Mouse (Mus musculus) kidney, postnatal 4 days (tissue): ENCODE results near the gene Thrap3.
"Not testable (repeated sequence)": the region's sequence is repeated elsewhere in the genome, so short reads cannot be mapped to it uniquely, and the experiment has no call there.

Experiments
- DNase-seq, 2 experiments: peaks; one replicate each; pipeline ENCODE4 v3.0.0; 2021; ENCODE audit warnings: mixed read lengths in 2 of 2

Gene Thrap3

DNA sequence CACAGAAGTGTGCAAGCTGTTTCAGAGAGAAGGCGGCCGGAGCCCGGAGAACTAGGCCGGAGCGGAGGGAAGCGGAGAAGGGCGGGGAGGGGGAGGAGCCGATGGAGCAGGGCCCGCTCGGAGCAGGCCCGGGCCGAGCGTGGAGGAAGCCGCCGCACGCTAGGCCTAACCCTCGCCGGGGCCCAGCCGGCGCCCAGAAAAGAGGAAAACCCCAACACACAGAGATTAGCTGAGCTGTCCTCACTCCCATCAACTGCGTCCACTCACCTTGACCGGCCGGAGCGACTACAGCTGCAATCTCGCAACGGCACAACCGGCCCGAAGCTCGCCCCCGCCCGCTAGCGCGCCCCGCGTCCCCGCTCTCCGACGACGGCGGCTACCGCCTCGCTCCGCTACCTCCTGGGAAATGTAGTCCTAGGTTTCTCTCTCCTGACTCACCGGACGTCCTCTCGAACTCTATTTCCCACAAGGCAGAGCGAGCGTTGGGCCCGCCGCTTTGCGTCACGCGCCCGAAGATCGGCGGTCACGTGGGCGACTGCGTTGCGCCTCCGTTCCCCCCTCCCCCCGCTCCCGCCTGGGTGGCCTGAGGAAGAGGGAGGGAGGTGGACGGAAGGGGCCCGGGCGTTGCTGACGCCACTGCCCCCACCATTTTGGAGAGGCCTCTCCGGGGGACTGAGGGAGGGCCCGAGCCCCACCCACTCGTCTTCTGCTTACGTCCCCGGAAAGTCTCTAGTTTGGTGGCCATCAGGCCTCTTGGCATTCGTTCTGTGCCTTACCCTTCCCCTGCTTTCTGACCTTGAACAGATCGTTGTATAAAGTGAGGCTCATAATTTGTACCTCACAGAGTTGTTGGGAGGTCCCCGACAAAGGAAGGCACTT, at the start of gene Thrap3:
Thrap3 (minus strand) TSS at position 458 of the 879 bp plus-strand sequence.
- peak; percentile 99 to 100 for DNase-seq

DNA sequence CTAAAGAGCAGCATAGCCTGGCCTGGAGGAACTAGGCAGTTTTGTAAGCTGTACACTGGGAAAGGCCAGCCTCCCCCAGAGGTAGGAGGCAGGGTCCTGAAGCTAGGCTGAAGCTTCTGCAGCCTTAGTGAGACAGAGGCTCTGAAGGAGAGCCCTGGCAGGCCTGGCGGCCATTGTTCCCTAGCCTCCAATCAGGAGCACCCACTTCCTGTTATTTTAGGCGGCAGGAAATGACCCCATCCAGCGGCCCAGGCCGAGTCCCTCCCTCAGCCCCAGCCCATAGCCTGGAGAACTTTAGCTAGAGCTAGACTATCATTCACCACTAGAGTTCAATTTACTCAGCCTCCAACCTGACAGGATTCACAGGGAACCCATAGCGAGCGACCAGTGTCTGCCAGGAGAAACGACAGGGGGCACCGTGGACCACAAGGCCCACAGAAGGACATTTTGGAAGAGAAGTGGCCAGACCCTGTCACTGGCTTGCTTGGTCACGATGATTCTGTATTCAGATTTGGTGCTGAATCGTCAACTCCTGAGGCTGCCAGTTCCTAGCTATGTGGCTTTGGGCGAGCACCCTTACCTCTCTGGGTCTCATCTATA, 49.2 kb upstream of the Thrap3 start:
- peak; percentile 52 to 73 for DNase-seq

DNA sequence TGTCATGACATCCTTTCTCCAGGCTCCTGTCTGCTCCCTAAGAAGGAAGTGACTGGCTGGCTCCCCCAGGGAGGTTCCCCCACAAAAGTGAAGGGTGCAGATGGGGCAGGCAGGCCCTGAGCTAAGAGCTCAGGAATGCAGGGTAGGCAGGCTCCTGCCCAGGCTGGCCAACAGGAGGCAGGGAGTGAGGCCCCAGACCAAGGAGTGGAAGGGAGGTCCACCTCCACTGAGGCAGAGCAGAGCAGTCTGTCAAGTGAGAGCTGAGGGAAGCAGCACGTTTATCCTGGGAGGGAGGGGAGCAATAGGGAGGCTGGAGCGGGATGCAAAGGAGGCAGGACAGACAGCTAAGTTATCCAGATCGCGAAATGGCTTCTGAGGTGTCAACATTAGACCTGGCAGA, 48.1 kb upstream of the Thrap3 start:
- no peak for DNase-seq

DNA sequence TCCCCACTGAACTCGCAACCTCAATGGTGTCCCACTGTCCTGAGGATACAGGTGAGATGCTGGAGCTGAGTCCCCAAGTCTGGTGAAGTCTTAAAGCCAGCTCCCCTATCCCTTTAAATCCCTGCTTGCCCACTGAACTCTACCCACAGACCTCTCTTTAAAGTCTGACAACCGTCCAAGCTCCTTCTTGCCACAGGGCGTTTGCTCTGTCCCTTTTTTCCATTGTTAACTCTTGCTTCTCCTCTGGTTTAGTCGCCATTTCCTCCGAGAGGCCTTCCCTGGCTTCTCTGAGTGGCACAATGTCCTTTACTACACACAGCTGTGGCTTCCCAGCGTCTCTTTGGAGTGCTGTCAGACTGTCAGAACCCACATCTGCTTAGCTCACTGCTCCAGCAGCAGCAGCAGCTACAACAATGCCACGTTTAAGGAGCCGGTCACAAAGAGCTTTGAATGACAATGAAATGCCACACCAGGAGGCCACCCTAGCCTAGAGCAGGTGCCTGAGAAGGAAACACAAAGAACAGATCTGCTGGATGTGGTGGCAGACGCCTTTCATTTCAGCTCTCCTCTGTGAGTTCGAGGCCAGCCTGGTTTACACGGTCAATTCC, 45.8 kb upstream of the Thrap3 start:
- DNase-seq, result no peak

DNA sequence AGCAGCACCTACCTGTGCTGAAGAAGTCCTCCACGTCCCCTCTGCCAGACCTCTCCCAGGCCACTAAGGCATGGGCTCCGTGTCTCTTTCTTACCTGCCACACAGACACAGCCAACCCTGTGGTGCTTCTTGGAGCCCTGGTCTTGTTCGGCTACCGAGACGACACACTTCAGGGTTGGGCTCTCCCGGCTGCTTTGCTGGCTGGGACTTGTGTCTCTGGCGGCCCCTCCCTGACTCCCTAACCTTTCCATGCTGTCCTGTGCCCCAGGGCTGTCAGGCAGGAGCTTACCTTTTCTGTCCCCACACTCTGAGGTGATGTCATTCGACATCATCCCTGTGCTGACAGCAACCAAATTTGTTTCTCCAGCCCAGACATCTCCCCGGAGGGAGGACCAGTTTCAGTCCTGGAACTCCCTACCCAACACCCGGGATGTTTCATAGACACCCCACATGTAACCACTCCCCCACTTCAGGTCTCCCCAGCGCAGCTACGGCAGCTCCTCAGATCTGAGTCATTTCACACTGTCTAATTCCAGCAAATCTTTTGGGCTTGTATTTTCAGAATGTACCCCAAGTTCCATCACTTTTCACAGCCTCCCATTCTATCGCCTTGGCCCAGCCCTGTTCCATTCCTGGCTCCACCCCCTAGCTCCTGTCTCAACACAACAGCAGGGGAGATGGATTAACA, 43.8 kb upstream of the Thrap3 start:
- no peak for DNase-seq

DNA sequence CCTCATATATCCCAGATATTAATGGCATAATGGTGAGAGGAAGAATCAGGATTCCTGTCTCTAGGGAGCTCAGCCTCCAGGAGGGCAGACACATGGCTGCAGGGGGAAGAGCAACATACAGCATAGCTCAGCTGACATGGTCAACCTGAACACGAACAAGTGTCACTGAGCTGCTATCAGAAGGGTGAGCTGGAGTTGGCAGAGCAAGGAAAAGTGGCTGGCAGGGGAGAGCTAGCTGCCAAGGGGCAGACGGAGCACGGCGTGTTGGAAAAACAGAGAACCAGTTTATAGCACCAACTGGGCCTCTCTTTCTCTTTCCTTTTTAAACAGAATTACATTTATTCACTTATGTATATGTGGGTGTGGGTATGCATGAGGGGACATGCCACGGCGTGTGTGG, 40.0 kb upstream of the Thrap3 start:
- DNase-seq, result no peak

DNA sequence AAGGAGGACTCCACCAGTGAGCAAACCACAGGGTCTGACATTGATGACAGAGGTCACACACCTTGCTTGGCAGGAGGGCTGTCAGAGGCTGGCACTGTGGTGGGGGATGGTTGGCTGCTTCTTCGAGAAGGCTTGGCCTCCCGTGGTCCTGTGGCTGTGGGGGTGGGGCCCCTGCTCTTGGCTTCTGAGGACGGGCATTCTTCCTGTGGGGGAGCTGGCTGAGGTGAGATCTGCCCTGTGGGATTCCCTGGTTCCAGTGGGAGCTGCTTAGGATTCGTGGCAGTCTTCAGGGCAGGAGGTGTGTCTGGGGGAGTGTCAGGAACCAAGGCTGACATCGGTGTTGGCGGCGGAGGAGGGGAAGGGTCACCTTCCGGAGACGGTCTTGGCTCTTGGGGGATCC, 39.4 kb upstream of the Thrap3 start:
- DNase-seq, result peak; percentile 45 to 59

DNA sequence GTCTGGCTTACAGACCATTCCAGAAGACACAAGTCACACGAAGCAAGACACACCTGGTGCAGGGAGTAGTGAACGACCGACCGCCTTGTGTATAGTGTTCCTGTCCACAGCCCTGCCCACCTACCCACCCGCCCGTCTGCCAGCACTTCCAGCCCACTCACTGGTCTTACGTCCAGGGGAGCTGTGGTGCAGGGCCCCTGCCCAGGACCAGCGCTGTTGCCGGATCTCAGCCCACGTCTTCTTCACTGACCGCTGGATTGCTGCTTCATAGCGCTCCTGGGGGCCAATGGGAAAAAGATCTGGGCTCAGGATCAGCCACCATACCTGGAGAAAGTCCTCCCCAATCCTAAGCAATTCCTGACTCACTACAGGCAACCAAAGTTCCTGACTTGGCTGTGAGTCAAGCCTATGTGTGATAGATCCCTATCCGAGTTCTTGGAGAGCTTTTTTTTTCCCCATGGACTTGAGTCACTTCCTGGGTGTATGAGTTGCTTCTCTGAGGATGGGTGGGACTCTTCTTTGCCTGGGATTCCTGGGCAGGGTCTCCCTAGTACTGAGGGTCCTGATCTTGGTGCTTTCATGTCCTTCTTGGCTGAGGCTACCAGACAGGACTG, 37.4 kb upstream of the Thrap3 start:
- no peak for DNase-seq

DNA sequence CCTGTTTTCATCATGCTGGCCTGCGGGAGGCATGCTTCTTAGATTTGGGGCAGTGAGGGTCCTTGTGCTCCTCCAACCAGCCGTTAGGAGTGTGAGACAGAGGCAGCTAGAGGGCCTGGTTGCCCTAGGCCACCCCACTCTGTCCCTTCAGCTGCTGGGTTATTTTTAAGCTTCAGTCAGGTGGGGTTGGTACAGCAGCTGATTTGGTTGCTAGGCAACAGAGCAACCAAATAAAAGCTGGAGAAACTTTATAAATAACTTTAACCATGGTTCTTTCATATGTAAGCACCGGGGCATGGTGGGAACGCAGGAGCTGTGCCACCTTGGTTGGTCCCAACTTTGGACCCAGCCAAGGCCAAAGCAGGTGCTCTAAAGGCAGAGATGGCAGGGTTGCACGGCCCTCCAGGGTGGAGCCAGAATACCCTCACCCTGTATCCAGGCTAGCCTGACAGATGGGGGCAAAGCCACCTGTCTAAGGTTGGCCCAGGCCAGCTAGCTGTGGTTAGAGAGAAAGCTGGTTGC, 35.2 kb upstream of the Thrap3 start:
- DNase-seq, result no peak

DNA sequence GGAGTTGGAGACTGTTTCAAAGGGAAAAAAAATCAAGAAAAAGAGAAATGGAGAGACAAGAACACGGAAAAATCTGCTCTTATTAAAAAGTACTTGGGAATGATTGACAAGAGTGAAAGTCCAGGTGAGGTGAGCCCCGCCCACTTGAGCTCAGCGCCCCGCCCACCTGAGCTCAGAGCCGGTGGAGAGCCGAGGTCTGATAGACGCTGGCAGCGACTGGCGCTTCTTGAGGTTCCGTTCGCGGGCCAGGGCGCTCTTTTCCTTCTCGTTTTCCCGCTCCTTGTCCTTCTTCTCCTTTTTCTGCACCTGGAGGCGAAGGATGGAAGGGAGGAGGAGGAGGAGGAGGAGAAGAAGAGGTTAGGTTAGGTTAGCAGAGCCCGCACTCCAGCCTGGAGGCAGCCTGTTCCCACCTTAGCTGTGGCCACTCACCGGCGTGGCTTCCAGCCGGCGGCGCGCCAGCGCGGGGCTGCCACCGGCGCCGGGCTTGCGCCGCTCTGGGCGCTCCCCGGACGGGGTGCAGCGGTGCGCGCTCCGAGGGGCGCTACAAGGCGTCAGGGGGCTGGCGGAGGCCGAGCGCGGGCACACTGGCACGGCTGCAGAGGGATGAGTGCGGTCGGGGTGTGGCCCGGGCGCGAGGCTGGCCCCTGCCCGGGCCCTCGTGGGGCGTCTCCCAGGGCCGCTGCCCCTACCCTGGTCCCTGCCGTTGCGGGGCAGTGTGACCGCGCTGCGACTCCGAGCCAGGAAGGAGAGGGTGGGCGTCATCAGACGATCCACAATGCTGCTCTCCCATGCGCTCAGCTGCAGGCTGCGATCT, 34.1 kb upstream of the Thrap3 start:
- DNase-seq, result peak; percentile 63 to 77

DNA sequence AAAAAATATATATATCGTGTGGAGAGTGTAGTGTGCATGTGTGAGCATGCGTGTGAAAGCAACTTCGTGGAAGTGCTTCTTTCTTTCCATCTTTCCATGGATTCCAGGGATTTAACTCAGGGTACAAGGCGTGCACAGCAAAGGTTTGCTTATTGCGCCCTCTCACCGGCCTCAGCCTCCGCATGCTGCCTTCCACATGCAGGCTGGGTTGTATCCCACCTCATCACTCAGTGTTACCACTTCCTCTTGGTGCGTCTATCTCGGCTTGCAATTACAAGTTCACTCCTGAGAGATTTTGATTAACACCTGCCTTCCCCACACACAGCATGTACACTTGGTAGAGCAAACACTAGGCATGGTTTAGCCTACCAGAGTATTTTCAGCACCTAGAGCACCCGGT, 32.6 kb upstream of the Thrap3 start:
- DNase-seq, result no peak

DNA sequence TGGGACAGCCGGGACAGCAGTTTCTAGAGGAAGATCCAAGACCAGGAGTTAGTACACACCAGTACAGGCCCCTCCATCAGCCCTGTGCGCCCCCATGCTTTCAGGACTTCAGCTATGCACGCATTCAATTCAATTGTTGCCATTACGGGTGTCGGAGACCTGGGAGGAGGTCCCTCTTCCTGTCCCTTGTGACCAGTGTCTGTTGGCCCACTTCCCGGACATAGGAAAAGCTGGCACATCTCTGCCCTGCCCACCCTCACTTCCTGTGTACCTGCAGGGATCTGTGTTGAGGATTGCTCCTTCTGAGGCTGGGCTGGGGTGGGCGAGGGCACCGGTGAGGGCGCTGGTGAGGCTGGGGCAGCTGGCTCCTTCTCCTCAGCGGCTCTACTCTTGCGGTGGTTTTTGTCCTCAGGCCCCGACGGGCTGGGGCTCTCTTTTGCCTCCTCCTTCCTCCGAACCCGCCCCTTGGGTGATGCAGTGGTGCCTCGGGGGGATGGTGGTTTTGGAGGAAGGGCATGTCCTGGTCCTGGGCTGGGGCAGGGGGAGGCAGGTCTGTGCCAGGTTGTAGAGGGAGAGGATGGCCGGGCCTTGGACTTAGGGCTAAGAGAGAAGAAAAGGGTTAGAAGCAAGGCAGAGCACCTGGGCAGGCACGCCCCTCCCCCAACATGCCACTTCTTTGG, 32.1 kb upstream of the Thrap3 start:
- DNase-seq, result peak in 1 of 2 experiments; percentile 35

DNA sequence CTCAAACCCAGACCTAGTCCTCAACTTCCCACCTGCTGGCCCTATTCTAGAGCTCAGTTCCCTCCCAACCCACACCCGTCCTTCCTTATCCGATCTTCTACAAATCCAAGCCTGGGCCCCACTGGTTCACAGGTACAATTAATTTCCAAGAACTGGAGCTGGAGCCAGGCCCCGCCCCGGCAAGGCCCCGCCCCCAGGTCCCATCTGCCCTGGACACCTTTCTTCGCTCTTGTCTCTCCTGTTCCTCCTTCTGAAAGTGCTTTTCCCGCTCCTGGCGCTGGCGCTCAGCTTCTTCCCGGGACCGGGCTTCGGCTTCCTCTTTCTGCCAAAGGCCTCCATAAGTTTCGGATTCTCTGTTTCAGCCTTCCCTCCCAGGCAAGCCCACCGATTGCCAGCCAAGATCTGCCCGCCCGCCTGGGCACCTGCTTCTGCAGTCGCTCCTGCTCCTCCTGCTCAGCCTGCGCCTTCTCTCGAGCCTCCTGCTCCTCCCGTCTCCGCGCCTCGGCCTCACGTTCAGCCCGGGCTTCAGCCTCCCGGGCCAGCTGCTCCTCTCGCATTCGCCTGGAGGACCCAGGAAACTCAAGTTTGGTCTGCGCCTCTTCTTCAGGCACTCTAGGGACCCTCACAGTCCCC, 31.2 kb upstream of the Thrap3 start:
- DNase-seq, result no peak

DNA sequence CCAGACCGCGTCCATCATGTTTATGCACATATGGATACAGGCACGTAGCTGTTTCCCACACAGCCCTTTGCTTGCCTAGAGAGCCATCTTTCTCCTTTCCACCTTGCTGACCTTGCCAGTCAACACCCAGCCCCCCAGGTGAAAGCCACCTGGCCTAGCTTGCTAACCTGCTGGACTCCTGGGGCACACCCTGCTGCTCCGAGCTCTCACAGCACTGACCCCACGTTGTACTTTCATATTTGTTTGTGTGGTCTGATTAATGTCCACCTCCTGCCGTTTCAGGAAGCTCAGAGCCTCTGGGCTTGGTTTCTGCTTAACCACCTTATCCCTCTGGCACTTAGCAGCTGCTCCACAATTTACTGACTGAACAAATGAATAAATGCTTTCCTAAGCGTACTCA, 27.3 kb upstream of the Thrap3 start:
- no peak for DNase-seq

DNA sequence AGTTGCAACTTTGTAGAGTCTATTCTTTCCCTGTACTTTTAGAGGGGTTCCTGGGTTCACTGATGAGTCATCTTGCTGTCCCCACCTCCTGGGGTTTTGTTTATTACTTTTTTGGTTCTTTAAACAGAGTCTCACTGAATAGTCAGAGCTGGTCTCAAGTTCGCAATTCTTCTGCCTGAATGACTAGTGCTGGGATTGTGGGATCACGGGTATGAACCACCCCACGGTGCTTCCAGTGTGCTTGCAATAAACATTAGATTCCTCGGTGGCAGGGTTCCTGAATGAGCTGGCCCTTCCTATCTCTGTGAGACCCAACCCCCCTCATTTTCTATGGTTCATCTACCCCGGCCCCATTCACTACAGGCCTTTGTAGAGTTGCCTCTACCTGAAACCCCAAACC, 25.6 kb upstream of the Thrap3 start:
- no peak for DNase-seq

DNA sequence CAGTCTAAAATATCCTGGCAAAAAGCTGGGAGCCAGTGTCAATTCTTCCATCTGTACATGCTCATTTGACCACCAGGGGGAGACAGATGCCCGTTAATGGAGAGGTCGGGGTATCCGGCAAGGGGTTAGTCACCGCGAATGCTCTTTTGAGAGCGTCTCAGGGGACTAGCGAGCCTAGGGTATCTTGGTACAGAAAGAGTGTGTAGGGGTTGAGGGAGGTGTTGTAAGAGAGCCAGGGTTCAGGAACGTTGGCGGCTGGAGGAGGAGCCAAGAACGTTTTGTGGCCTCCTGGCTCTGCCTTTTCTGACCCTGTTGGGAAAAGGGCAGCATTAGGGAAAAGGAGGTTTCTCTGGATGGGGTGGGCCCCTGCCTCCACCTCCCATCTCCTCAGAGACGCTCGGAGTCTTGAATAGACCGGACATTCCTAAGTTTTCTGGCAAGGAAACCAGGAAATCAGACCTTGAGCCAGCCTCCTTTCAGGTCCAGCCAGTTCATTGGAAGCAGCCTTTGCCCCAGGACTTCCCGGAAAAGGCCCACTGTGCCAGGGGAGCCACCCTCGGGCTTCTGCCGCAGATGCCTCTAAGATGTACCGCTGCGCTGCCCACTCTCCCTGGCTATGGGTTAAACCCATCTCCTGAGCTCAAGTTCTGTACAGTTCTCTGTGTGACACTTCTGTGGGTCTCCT, 24.7 kb upstream of the Thrap3 start:
- peak; percentile 93 to 94 for DNase-seq

DNA sequence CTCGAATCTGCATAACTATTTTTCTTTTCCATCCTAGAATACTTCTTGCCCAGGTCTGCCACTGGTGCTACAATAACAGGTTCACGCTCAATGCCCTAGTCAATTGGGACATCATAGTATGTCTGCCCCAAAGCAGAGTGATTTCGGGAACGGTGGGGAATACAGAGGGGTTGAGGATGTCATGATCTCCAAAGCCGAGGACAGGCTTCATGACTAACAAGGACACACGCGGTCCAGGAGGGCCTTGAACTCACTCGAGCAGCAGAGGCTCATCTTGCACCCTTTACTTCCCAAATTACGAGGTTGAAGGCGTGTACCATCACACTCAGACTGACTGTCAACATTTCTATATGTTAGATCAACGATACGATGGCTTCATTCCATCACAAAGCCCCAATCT, 24.1 kb upstream of the Thrap3 start:
- no peak for DNase-seq

DNA sequence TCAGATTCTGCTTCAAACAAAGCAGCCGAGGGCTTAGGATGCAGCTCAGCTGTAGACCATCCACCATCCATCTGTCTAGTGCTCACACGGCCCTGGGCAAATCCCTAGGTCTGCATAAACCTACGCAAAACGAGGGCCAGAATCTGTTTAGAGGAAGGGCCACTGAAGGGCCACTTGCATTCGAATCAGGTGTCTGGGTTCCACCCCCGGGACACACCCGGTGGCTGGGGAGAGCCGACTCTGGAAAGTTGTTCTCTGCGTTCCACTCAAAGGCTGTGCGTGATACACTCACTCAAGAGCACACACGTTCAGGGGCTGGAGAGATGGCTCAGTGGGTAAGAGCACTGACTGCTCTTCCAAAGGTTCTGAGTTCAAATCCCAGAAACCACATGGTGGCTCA, 20.1 kb upstream of the Thrap3 start:
- DNase-seq, result no peak

DNA sequence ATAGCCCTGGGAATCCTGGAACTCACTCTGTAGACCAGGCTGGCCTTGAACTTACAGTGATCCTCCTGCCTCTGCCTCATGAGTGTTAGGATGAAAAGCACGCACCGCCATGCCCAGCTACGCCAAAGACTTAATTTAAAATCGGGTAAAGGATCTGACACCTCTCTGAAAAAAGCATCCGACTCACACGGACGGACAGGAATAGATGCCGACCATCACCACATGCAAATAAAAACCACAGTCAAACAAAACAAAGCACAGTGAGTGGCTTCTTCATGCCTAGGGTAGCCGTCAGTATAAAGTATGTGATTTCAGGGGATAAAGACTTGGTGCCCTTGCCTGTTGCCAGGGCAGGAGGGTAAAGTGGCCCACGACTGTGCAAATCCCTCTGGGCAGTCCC, 17.5 kb upstream of the Thrap3 start:
- no peak for DNase-seq

DNA sequence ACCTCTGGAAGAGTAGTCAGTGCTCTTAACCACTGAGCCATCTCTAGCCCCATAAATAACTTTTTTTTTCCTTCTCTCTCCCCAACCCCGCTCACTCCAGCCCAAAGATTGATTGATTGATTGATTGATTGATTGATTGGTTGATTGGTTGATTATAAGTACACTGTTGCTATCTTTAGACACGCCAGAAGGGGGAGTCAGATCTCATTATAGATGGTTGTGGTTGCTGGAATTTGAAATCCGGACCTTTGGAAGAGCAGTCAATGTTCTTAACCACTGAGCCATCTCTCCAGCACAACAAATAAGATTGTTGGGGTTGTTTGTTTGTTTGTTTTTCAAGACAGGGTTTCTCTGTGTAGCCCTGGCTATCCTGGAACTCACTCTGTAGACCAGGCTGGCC, 17.0 kb upstream of the Thrap3 start:
- not testable (repeated sequence) for DNase-seq
